Mouse (Mus musculus): ENCODE results near the gene Eefsec.

GRCm38 (mm10) chr6:88251396-88251795 is 194.9 kb downstream of the Eefsec start:
- TF ChIP-seq POLR2A (IDR thresholded peaks at IDR 0.05; ENCODE audit: insufficient read depth, low read depth, low read length) (no peak), CTCF (IDR thresholded peaks at IDR 0.05; ENCODE audit: insufficient read depth, low read depth, low read length) (no peak)
